Mouse (Mus musculus) G1E (cell line): ENCODE data around the gene Tmem104.

Experiments
- CTCF ChIP-seq: IDR thresholded peaks from 2 replicates; pipeline ENCODE4 v1.5.1; 2012; ENCODE audit warnings: low read depth, low read length, inconsistent platforms, mixed read lengths
- GATA1 ChIP-seq: IDR thresholded peaks from 2 replicates; pipeline ENCODE4 v1.6.1; 2012; ENCODE audit warnings: borderline replicate concordance, low read length, inconsistent platforms, mixed read lengths
- GATA2 ChIP-seq: IDR thresholded peaks from 2 replicates; pipeline ENCODE4 v1.6.1; 2012; ENCODE audit warnings: low read depth, low read length, inconsistent platforms, borderline replicate concordance
- POLR2AphosphoS5 ChIP-seq: IDR thresholded peaks from 2 replicates; pipeline ENCODE4 v1.6.1; 2012; ENCODE audit warnings: low read depth, low read length, inconsistent platforms; ENCODE audit not compliant: insufficient replicate concordance
- TAL1 ChIP-seq: conservative IDR thresholded peaks from 2 replicates; pipeline ENCODE4 v1.6.1; 2012; ENCODE audit warnings: low read depth, low read length, inconsistent platforms, mixed read lengths

DNA sequence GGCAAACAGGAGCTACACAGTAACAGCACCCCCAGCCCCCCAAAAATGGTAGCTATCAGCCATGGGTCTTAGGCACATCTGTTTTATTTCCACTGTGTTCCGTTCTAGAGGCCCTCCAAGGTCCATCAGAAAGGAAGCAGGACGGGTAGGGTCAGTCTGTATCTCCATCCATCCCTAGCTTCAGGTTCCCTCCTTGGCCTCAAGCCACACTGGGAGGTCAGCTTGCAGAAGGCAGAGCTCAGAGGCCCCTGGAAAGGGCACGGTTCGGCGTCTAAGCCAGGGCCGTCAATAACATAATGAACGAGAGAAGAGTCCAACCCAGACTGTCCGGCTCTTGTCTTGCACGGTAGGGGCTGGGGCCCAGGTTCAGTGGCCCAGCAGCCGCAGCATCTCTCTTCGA, 80.7 kb downstream of the Tmem104 start:
- TF ChIP-seq GATA1 (no peak), CTCF (no peak), GATA2 (no peak), POLR2AphosphoS5 (no peak), TAL1 (no peak)
